Mouse (Mus musculus) embryonic facial prominence, embryonic 10.5 days (tissue): ENCODE data around the gene Wt1. TPM values are rescaled to one million over a fixed set of nuclear protein-coding genes. Genes with fewer than 3 reads are reported as not detected.

ENCODE experiments used
- DNase-seq: peaks from one replicate; pipeline ENCODE4 v3.0.0-alpha.2; 2017; ENCODE audit warnings: low spot score
- H3K27ac ChIP-seq: fragments of 300-500 bp; sonication (generic); replicated peaks from 2 replicates; pipeline ENCODE4 v1.5.1; 2016; ENCODE audit warnings: mild to moderate bottlenecking
- H3K27me3 ChIP-seq: fragments of 300-500 bp; sonication (generic); replicated peaks from 2 replicates; pipeline ENCODE4 v1.6.1; 2016; ENCODE audit warnings: low read depth, mild to moderate bottlenecking; ENCODE audit not compliant: poor library complexity, severe bottlenecking
- H3K36me3 ChIP-seq: fragments of 300-500 bp; sonication (generic); replicated peaks from 2 replicates; pipeline ENCODE4 v1.6.1; 2016; ENCODE audit warnings: mild to moderate bottlenecking, moderate library complexity
- H3K4me1 ChIP-seq: fragments of 300-500 bp; sonication (generic); 2 replicates; pipeline ENCODE4 v1.6.1; 2016
- H3K4me3 ChIP-seq: fragments of 300-500 bp; sonication (generic); 2 replicates; pipeline ENCODE4 v1.5.1; 2016; ENCODE audit warnings: mild to moderate bottlenecking, moderate library complexity
- H3K9me3 ChIP-seq: fragments of 300-500 bp; sonication (generic); 2 replicates; pipeline ENCODE4 v1.6.1; 2016; ENCODE audit warnings: mild to moderate bottlenecking
- WGBS: fragments of 180-500 bp; shearing (Covaris S2); methylation state at CpG from one replicate; pipeline ENCODE4 v1.1.7; 2016; 5-methylcytosine and 5-hydroxymethylcytosine counted together
- polyA plus RNA-seq: library from polyadenylated mRNA; unstranded; fragments of >200 nt; fragmentation: Nextera tagmentation; extraction: Ambion mirVana; gene quantifications from 2 replicates; pipeline ENCODE4 v1.2.1, GENCODE M21; 2016

Gene Wt1
- polyA plus RNA-seq, 1 experiment from 2014 or later: 0.44 TPM

DNA sequence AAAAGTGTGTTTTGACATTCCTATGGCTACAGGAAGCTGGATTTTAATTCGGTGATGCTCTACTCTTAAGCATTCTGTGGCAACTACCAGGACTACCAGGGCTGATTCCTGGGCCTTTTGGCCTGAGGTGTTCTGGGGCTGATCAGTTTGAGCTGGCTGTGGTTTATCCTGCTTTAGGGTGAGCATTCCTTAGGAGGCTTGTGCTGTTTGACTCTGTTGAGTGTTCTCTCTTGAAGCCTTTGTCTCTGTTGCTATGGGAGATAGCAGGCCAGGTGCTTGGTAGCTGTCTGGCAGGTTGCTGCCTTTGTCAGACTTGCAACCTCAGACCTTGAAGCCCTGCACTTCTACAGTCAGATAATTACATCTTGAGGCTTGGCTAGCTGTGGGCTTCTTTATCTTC lies 26.7 kb downstream of the Wt1 start:
- WGBS: 74% methylated on average over 1 of the region's 1 CpGs
- Histone ChIP-seq H3K4me3 (no peak overlapping the region), H3K4me1 (no peaks in the 10 kb centered on the region), H3K27ac (no peak overlapping the region), H3K27me3 (no peaks in the 10 kb centered on the region), H3K9me3 (no peaks in the 10 kb centered on the region), H3K36me3 (no peaks in the 10 kb centered on the region)
- peak; percentile 16 for DNase-seq

DNA sequence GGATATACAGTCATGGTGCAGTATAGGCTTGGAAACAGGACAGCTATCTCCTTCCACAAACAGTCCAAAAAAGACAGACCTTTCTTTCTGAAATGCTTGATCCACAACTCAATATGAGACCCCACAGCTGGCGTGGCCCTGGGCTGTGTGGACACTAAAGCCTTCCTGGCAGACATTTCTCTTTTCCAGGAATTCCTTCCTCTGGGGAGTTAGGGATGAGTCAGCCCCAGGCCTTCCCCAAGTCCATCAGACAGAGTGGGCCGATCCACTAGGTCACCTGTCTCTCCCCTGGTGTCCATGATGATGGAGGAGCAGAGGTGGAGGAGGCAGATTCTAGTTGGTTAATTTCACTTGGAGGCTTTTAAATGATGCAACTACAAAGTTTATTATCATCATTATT lies 34.6 kb downstream of the Wt1 start:
- 79% methylated on average over 2 of the region's 2 CpGs for WGBS
- H3K4me1 ChIP-seq: no peaks in the 10 kb centered on the region
- no peak overlapping the region for H3K4me3 ChIP-seq

DNA sequence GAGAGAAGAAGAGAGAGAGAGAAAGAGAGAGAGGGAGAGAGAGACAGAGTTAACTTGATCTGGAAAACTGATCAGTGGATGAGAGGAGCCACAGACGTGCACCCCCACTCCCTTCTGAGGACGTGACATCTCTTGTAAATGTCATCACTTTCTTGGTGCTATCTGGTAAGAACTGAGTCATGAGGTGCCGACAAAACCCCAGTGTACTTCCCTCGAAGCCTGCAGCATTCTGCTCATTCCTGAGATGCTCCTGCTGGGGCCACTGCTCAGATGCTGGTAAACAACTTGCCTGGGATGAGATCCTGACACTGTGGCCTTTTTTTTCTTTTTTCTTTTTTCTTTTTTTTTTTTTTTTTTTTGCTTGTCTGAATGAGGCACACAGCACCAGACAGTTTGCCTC lies 36.4 kb downstream of the Wt1 start:
- no peaks in the 10 kb centered on the region for H3K4me1 ChIP-seq
- no peak overlapping the region for H3K27ac ChIP-seq
- H3K9me3 ChIP-seq: no peaks in the 10 kb centered on the region
- 26% methylated on average over 4 of the region's 4 CpGs for WGBS
- DNase-seq: no peak
- no peaks in the 10 kb centered on the region for H3K36me3 ChIP-seq
- H3K27me3 ChIP-seq: no peaks in the 10 kb centered on the region
- H3K4me3 ChIP-seq: no peak overlapping the region

More for the DNA sequence above, 34.6 kb downstream of the Wt1 start:
- DNase-seq: no peak
- Histone ChIP-seq H3K9me3 (no peaks in the 10 kb centered on the region), H3K36me3 (no peaks in the 10 kb centered on the region), H3K27ac (no peak overlapping the region), H3K27me3 (no peaks in the 10 kb centered on the region)

DNA sequence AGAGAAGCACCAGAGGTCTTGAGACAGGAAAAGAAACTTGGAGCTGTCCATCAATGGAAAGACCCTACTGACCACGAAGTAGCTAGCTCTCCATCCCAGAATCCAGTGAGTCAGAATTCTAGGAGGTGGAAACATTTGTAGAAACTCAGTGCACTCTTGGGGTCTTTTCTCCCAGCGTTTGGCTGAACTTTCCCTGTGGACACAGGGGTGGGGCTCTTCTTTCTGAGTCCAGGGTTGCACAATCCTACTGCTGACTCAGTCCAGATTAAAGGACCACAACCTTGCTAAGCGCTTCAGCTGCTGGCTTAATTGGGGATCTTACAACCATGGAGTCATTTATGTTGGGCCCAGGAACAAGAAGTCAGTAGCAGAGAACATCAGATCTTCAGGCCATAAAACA lies 41.8 kb downstream of the Wt1 start:
- Histone ChIP-seq H3K4me3 (no peak overlapping the region), H3K36me3 (no peaks in the 10 kb centered on the region), H3K4me1 (no peaks in the 10 kb centered on the region), H3K27ac (no peak overlapping the region), H3K27me3 (no peaks in the 10 kb centered on the region), H3K9me3 (no peaks in the 10 kb centered on the region)
- WGBS: 84% methylated on average over 3 of the region's 3 CpGs
- DNase-seq: no peak

DNA sequence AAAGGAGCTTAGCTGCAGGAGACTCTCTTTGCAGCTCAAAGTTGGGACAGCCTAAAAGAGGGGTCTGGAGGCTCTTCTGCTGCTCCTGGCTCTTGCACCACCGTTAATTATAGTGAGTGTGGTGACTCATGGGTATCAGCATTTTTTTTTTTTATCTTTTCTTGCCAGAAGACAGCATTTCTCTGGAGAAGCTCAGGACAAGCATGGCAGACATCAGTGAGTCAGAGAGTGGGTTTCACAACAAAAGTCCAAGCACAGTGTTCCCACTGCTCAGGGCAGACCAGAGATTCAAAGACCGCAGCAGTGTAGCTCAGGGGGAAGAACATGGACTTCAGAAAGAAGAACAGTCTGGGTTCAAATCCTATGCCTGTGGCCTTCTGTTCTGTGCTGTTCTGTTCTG lies 47.9 kb downstream of the Wt1 start:
- no peaks in the 10 kb centered on the region for H3K36me3 ChIP-seq
- DNase-seq: no peak
- H3K9me3 ChIP-seq: no peaks in the 10 kb centered on the region
- H3K27ac ChIP-seq: no peak overlapping the region
- no peak overlapping the region for H3K4me3 ChIP-seq
- WGBS: 89% methylated on average over 2 of the region's 2 CpGs
- H3K27me3 ChIP-seq: no peaks in the 10 kb centered on the region
- H3K4me1 ChIP-seq: no peaks in the 10 kb centered on the region

DNA sequence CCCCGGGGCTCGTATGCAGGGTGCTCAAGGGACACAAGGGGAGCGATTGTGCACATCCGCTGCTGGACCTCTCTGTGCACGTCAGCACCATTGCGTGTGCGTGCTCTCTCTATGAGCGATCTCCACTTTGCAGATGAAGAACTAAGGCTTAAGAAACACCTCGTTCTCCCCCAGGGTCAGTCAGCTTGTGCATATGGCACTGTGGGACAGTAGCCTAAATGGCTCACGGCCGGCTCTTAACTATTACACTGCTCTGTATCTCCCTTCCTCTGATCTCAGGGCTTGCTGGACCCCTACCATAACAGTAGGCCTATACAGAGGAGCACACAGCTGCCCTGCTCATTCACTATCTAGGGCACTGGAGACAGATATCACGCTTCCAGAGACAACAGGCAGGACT lies 52.5 kb downstream of the Wt1 start:
- no peaks in the 10 kb centered on the region for H3K36me3 ChIP-seq
- no peaks in the 10 kb centered on the region for H3K27me3 ChIP-seq
- H3K27ac ChIP-seq: no peak overlapping the region
- 0 out of 2 replicates have a peak, but pooled peaks cover 1% of the 10 kb centered on the region for H3K4me1 ChIP-seq
- WGBS: 89% methylated on average over 12 of the region's 12 CpGs
- DNase-seq: no peak
- H3K4me3 ChIP-seq: no peak overlapping the region
- no peaks in the 10 kb centered on the region; the same call in 1 of the 2 replicates for H3K9me3 ChIP-seq

DNA sequence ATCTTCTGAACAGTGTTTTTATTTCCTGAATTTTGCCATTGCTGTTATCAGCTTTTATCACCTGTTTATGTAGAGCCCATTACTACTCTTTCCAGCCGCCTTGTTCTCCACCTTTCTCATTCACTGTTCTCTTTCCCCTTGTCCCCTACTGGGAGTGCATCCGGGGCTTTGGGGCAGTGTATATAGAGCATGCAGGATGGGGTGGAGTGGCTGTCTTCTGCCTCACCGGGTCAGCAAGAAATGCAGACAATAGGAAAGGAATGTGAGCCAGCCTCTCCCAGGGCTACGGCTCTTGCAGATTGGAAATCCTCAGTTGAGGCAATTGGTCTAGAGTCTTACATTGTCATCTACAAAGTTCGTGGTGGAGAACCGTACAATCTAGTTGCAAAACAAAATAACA lies 56.2 kb downstream of the Wt1 start:
- Histone ChIP-seq H3K27ac (no peak overlapping the region), H3K4me3 (no peak overlapping the region), H3K27me3 (no peaks in the 10 kb centered on the region), H3K9me3 (no peaks in the 10 kb centered on the region; the same call in 1 of the 2 replicates), H3K4me1 (0 out of 2 replicates have a peak, but pooled peaks cover 4% of the 10 kb centered on the region), H3K36me3 (no peaks in the 10 kb centered on the region)
- 42% methylated on average over 6 of the region's 6 CpGs for WGBS
- no peak for DNase-seq

DNA sequence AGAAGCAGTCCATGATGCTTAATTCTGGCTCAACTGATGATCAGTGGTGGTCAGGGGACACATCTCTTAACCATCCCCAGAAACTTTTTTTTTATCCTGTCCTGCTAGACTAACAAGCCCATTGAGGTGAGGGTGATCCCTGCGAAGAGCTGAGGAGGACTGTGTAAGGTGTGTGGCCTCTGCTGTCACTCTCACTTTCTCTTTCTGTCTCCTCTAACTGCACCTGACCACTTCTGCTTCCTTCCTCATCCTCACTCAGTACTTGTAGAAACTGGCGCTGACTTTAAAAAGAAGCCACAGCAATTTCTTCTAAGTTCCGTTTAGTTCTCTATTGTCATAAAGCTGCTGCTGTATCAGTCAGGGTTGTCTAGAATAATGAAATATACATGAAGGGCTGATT lies 58.8 kb downstream of the Wt1 start:
- Histone ChIP-seq H3K9me3 (no peaks in the 10 kb centered on the region; the same call in 1 of the 2 replicates), H3K4me3 (no peak overlapping the region), H3K4me1 (0 out of 2 replicates have a peak, but pooled peaks cover 10% of the 10 kb centered on the region), H3K27ac (no peak overlapping the region), H3K36me3 (no peaks in the 10 kb centered on the region), H3K27me3 (no peaks in the 10 kb centered on the region)
- no peak for DNase-seq
- 92% methylated on average over 3 of the region's 3 CpGs for WGBS

DNA sequence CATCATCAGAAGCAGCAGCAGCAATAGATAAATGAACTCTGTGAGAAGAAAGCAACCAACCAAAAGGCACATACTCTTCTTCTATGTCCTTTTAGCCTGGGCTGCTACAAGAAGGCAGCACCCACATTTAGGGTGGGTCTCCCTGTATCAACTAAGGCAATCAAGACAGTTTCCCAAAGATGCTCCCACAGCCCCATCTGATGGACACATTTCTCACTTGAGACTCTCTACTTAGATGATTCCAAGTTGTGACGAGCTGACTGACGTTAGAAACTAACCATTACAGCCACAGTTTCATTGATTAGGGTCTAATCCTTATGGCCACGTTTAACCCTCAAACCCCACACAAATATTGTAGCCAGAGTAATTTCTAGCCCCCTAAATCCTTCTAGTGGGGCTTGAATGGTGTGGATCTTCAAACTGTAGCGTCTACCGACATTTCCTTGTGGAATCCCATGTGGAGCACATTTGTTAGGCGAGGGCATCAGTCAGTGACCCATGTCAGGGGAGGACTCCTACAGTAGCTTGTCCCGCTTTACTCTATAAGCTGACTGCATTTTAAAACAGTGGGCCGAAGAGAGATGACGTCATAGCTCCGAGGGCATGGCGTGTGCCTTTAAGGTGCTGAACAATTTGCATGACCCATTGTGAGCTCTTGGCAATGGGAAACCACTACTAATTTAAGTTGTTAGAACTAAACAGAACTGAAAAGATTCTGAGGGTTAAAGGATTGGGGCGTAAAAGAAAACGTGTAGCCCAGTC lies 59.6 kb downstream of the Wt1 start:
- H3K9me3 ChIP-seq: no peaks in the 10 kb centered on the region
- H3K36me3 ChIP-seq: no peaks in the 10 kb centered on the region
- WGBS: 82% methylated on average over 13 of the region's 13 CpGs

DNA sequence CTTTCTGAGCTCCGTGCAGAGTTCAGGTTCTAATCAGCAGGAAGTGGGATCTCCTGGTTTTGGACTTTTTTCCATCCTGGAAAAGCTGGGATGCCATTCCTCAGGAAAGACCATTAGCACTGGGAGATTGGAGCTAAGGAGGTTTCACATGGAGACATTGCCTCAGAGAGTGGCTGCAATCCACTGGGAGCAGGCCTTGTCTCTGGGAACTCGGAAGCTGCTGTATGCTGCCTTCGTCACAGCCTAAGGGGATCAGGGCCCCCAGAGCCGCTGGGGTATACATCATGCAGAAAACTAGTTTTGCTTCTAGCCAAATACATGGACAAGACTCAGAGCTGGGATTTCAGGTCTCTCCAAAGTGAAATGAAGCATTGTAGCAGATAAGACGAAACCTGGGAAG lies 60.3 kb downstream of the Wt1 start:
- no peak for DNase-seq
- Histone ChIP-seq H3K27ac (no peak overlapping the region), H3K27me3 (no peaks in the 10 kb centered on the region), H3K4me3 (no peak overlapping the region), H3K9me3 (no peaks in the 10 kb centered on the region), H3K36me3 (no peaks in the 10 kb centered on the region), H3K4me1 (0 out of 2 replicates have a peak, but pooled peaks cover 10% of the 10 kb centered on the region)
- WGBS: 78% methylated on average over 5 of the region's 5 CpGs

More for the DNA sequence above, 59.6 kb downstream of the Wt1 start:
- no peaks in the 10 kb centered on the region for H3K27me3 ChIP-seq
- H3K4me3 ChIP-seq: no peak overlapping the region
- no peak for DNase-seq
- H3K27ac ChIP-seq: no peak overlapping the region
- H3K4me1 ChIP-seq: 0 out of 2 replicates have a peak, but pooled peaks cover 10% of the 10 kb centered on the region

DNA sequence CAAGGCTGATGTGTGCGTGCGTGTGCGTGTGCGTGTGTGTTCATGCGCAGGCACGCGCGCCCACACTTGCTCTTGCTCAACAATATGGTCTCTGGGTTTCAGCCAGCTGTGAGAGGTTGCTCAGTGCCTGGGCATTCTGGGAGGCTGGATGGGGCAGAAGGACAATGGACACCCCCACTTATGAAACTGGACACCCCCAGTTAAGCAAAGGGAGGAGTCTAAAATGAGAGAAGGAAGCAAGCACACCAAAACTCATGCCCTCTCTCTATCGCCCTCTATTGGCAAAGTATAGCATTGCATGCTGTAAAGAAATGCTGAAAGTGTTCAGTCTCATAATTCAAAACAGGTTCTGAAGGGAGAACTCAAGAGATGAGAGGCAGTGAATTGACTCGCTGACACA lies 61.9 kb downstream of the Wt1 start:
- peak; percentile 22 for DNase-seq
- WGBS: 78% methylated on average over 10 of the region's 10 CpGs
- Histone ChIP-seq H3K4me1 (0 out of 2 replicates have a peak, but pooled peaks cover 10% of the 10 kb centered on the region), H3K36me3 (no peaks in the 10 kb centered on the region), H3K4me3 (no peak overlapping the region), H3K27ac (no peak overlapping the region), H3K9me3 (no peaks in the 10 kb centered on the region), H3K27me3 (no peaks in the 10 kb centered on the region)

DNA sequence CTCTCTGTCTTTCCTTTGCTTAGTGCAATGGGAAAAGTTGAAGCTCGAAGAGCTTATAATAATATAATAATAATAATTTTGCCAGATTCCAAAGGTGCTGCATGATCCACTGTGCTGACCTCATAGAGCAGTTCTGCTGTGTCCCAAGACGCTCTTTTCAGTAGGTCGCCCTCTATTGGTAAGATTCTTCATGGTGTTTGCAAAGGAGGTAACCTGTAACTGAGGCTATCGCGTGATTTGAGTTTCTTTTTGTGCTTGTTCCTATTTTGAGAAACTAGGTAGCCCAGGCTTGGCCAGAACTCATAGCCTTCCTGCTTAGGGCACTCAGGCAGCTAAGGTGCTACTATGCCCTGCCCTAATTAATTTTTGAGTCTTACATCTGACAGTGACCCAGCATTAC lies 63.0 kb downstream of the Wt1 start:
- Histone ChIP-seq H3K36me3 (no peaks in the 10 kb centered on the region), H3K27ac (no peak overlapping the region), H3K27me3 (no peaks in the 10 kb centered on the region), H3K4me3 (no peak overlapping the region), H3K9me3 (no peaks in the 10 kb centered on the region), H3K4me1 (0 out of 2 replicates have a peak, but pooled peaks cover 8% of the 10 kb centered on the region)
- 28% methylated on average over 5 of the region's 5 CpGs for WGBS
- no peak for DNase-seq

DNA sequence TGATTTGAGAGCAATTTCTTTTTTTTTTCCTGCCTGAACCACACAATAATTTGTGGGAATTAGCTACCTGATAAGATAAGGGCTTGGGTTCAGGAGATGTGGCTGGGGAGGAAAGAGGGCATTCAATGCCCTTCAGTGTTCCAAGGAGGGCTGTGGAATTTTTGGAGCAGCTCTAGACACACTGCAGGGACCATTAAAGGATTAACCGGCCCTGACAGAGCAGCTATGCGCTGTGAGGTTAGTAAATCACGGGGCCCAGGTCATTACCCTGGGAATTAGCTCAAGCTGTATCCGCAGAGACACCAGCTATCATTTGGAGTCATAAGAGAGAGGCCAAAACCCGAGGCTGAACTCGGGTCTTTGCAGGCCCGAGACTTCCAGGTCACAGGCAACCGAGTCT lies 73.8 kb downstream of the Wt1 start:
- H3K36me3 ChIP-seq: no peaks in the 10 kb centered on the region
- WGBS: 28% methylated on average over 8 of the region's 8 CpGs
- H3K4me1 ChIP-seq: peaks cover 7% of the 10 kb centered on the region; the same call in 1 of the 2 replicates
- no peaks in the 10 kb centered on the region for H3K27me3 ChIP-seq
- H3K9me3 ChIP-seq: no peaks in the 10 kb centered on the region
- no peak overlapping the region for H3K4me3 ChIP-seq
- H3K27ac ChIP-seq: no peak overlapping the region
- peak; percentile 12 for DNase-seq
